Comparison of ENCODE assay signal across 1 mouse cellular context in the genomic region with DNA sequence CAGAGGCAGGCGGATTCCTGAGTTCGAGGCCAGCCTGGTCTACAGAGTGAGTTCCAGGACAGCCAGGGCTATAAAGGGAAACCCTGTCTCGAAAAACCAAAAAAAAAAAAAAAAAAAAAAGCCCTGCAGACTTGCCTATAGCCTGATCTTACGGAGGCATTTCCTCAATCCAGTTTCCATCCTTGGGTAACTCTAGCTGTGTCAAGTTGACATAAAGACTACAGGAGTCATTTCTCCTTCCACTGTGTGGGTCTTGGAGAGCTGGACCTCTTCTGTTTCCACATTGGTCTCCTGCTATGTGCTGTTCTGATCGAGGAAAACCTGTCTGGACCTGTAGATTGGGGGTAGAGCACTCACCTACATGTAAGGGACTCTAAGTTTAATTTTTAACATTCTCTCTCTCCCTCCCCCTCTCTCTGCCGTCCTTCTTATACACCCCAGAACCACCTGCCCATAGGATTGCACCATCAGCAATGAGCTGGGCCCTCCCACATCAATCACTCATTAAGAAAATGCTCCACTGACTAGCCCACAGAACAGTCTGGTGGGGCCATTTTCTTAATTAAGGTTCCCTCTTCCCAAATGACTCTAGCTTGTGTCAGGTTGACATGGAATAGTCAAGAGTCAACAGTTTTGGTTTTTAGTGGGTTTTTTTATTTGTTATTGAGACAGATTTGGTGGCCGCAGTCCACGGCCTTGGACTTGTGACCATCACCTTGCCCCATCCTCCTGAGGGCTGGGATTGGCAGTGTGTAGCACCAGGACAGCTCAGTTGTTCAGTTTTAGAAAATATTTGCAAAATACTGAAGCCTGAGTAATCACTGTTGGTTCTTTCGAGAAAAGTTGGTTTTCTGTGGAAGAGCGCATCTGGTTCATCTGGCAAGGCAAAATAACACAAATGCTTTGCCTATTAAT.
TF ChIP-seq lines count a peak whose summit lies in the region.

No protein-coding gene starts in this region.

TF ChIP-seq in ES-E14, 5 proteins besides CTCF, POLR2A, EP300 and RAD21:
- TF ChIP-seq ZNF384 (IDR thresholded peaks at IDR 0.05; ENCODE audit: low read depth, low read length) (0 out of 2 replicates have a peak, but pooled peaks have one; percentile 19), ZC3H11A (IDR thresholded peaks at IDR 0.05; ENCODE audit: borderline replicate concordance, low read depth, low read length) (no peak), CHD2 (IDR thresholded peaks at IDR 0.05; ENCODE audit: low read depth, low read length) (no peak), MAFK (IDR thresholded peaks at IDR 0.05; ENCODE audit: insufficient read depth, low read depth, low read length) (no peak)
